In the genomic region with DNA sequence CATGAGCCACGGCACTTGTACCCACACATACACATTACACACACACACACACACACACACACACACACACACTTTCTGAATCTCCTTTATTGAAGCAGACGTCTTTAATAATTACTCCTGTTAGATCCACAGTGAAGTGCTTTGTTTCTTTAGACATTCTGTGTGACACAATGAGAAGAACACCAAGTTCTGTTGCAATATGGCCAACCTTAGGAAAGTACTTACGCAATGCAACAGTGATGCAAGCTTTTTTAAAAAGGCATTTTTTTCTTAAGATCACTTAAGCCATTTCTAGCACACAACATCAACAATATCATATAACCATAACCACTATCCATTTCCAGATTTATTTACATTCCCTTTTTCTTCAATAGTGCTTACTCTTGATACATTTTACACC, we compare ENCODE assay signal across 26 mouse cellular contexts. TPM values are rescaled to one million over a fixed set of nuclear protein-coding genes. Genes with fewer than 3 reads are reported as not detected.
A peak's percentile ranks its signal among the peaks of the same experiment; 100 is the strongest.
DNase-seq lines count a peak whose midpoint lies in the region; ATAC-seq and TF ChIP-seq lines count a peak whose summit lies in the region.
"Had no signal": no experiment of that assay in that cellular context is flagged by ENCODE, and none has a peak within 500 bp of the region (broad histone marks: within the 10 kb centered on the region; RNA-seq: fewer than 3 reads in every experiment).

No protein-coding gene starts in this region.

- H3K27me3 ChIP-seq in heart, adult 2 months (ENCODE audit: control insufficient read depth, insufficient read depth, low read length), result no peaks in the 10 kb centered on the region
- H3K27me3 ChIP-seq in C2C12 (ENCODE audit: control insufficient read depth, insufficient read depth, insufficient read length), result no peaks in the 10 kb centered on the region
- H3K27me3 ChIP-seq: CH12.LX; forebrain, embryonic 13.5 days; hindbrain, embryonic 12.5 days; midbrain, embryonic 13.5 days; stomach, embryonic 15.5 days had no signal

- H3K4me1 ChIP-seq in heart, adult 2 months (ENCODE audit: control insufficient read depth, insufficient read depth, low read length), result no peaks in the 10 kb centered on the region; the same call in none of the 2 replicates
- H3K4me1 ChIP-seq: hindbrain, embryonic 12.5 days; stomach, embryonic 15.5 days had no signal

- 0 out of 2 replicates have a peak, but pooled peaks have one; percentile 32 for ATAC-seq in common myeloid progenitor, adult 5-6 weeks (replicated peaks; ENCODE audit: low read depth, poor library complexity, severe bottlenecking)
- ATAC-seq: forebrain, embryonic 13.5 days; midbrain, embryonic 13.5 days had no signal

- H3K36me3 ChIP-seq in heart, adult 2 months (ENCODE audit: control insufficient read depth, insufficient read depth, low read length), result peaks cover 5% of the 10 kb centered on the region; the same call in 1 of the 2 replicates
- peaks cover 4% of the 10 kb centered on the region for H3K36me3 ChIP-seq in C2C12 (ENCODE audit: control insufficient read depth, insufficient read depth)
- H3K36me3 ChIP-seq: hindbrain, embryonic 12.5 days; midbrain, embryonic 13.5 days had no signal

- H3K27ac ChIP-seq in heart, adult 2 months, result no peak overlapping the region
- H3K27ac ChIP-seq: forebrain, embryonic 13.5 days; hindbrain, embryonic 12.5 days; liver, embryonic 14.5 days; midbrain, embryonic 13.5 days; stomach, embryonic 15.5 days had no signal

- no peak for TF ChIP-seq POLR2A in heart, adult 2 months (IDR thresholded peaks at IDR 0.05; ENCODE audit: insufficient read depth, low read depth, low read length)

- peaks cover 5% of the 10 kb centered on the region; the same call in 1 of the 2 replicates for H3K79me2 ChIP-seq in heart, adult 2 months (replicated peaks; ENCODE audit: control insufficient read depth, insufficient read depth, low read length)
- peaks cover 51% of the 10 kb centered on the region for H3K79me2 ChIP-seq in C2C12 (ENCODE audit: control insufficient read depth, insufficient read depth)

- intact Hi-C loops in heart, adult 2 months (cut with DNase I), result no loop called here

- 89% methylated on average over 3 of the region's 3 CpGs for WGBS in heart, adult 2 months

- no peak overlapping the region for H3K9ac ChIP-seq in heart, adult 2 months (ENCODE audit: low read depth, low read length)
- H3K9ac ChIP-seq: forebrain, embryonic 13.5 days; hindbrain, embryonic 12.5 days; liver, embryonic 14.5 days; midbrain, embryonic 13.5 days; stomach, embryonic 15.5 days had no signal

- H3K79me3 ChIP-seq in C2C12 (ENCODE audit: low read depth), result peaks cover 9% of the 10 kb centered on the region

- no peak overlapping the region for H3ac ChIP-seq in C2C12 (ENCODE audit: control insufficient read depth, insufficient read length, low read depth)

- no peak overlapping the region for H3K4me3 ChIP-seq in heart, adult 2 months
- H3K4me3 ChIP-seq in C2C12 (ENCODE audit: insufficient read depth, poor library complexity, severe bottlenecking), result no peak overlapping the region
- H3K4me3 ChIP-seq: forebrain, embryonic 13.5 days; hindbrain, embryonic 12.5 days; midbrain, embryonic 13.5 days; stomach, embryonic 15.5 days had no signal

- DNase-seq in heart, adult 11 months, result peak; percentile 46
- DNase-seq in heart, adult 2 months, result no peak
- peak; percentile 75 for DNase-seq in lung, postnatal 36 days
- DNase-seq in testis, postnatal 14 days (ENCODE audit: low spot score), result no peak
- no peak for DNase-seq in adrenal gland, adult 8-10 months
- DNase-seq in adrenal gland, adult 2 months, result no peak
- DNase-seq: cerebellum, adult 11 months; cerebellum, postnatal 36 days; kidney, adult 18-20 months; kidney, postnatal 14 days; thymus, adult 2 months had no signal

- no peak for TF ChIP-seq CTCF in heart, adult 2 months (IDR thresholded peaks at IDR 0.05)
- no peak for TF ChIP-seq CTCF in C2C12 (IDR thresholded peaks at IDR 0.05; ENCODE audit: control insufficient read depth, insufficient read depth, insufficient read length)

- TF ChIP-seq EP300 in heart, adult 2 months (IDR thresholded peaks at IDR 0.05; ENCODE audit: insufficient read depth, low read depth, low read length), result no peak

TF ChIP-seq in C2C12, 6 proteins besides CTCF, POLR2A, EP300 and RAD21:
- TF ChIP-seq CEBPB (IDR thresholded peaks at IDR 0.05; ENCODE audit: low read depth), result peak; percentile 31
- no peak for TF ChIP-seq MYOD1 (IDR thresholded peaks at IDR 0.05; ENCODE audit: control insufficient read depth, insufficient read length, low read depth)

RNA-seq across cellular contexts. Expression of gene Cbl, which starts 42.7 kb away (rescaled TPM):
- 10 to 100 TPM; 17.8 to 18.7 TPM for total RNA-seq in heart, adult 2 months (2021)
- 5.0 and 11.8 TPM in 2 replicates for polyA plus RNA-seq in heart, adult 2 months (2012; rRNA removed)
- polyA plus RNA-seq in C2C12 (2012; fragmentation: generic; extraction: Trizol), result 8.2 TPM
- 27.7 and 32.7 TPM in 2 replicates for total RNA-seq in common myeloid progenitor, adult 5-6 weeks (2017)
- total RNA-seq in adrenal gland, adult 8-10 months (2022), result 10 to 100 TPM; 30.4 to 52.9 (median 40.1) TPM
- 10 to 100 TPM; 26.2 to 31.5 TPM for total RNA-seq in adrenal gland, adult 2 months (2021)
- polyA plus RNA-seq in adrenal gland, adult 2 months (2012; rRNA removed), result 7.8 and 8.7 TPM in 2 replicates

RNA-seq across cellular contexts. Expression of gene Ccdc153, which starts 49.3 kb away (rescaled TPM):
- total RNA-seq in heart, adult 2 months (2021), result not detected
- polyA plus RNA-seq in heart, adult 2 months (2012; rRNA removed), result 1.6 TPM in 1 of 2 replicates, not detected in the other
- 0.04 TPM for polyA plus RNA-seq in C2C12 (2012; fragmentation: generic; extraction: Trizol)
- not detected in 2 replicates for total RNA-seq in common myeloid progenitor, adult 5-6 weeks (2017)
- total RNA-seq in adrenal gland, adult 8-10 months (2022), result 10 to 100 TPM in 2 of 4 experiments, 1 to 10 TPM in 2; 3.9 to 18.0 (median 7.9) TPM
- total RNA-seq in adrenal gland, adult 2 months (2021), result 1 to 10 TPM; 2.7 to 3.4 TPM
- 0.26 and 0.63 TPM in 2 replicates for polyA plus RNA-seq in adrenal gland, adult 2 months (2012; rRNA removed)
- total RNA-seq: CH12.LX; gastrocnemius, adult 8-10 months; MEL had no signal
- polyA plus RNA-seq: forebrain, embryonic 13.5 days; frontal cortex, adult 2 months; heart, postnatal 0 days; hindbrain, embryonic 12.5 days; limb, embryonic 11.5 days; liver, embryonic 14.5 days; midbrain, embryonic 13.5 days; neural tube, embryonic 14.5 days; spleen, adult 2 months had no signal

RNA-seq across cellular contexts. Expression of gene Mcam, which starts 56.9 kb away (rescaled TPM):
- total RNA-seq in heart, adult 2 months (2021), result 10 to 100 TPM; 31.6 to 32.5 TPM
- 49.8 and 70.9 TPM in 2 replicates for polyA plus RNA-seq in heart, adult 2 months (2012; rRNA removed)
- polyA plus RNA-seq in C2C12 (2012; fragmentation: generic; extraction: Trizol), result 21.7 TPM
- 0.15 and 2.6 TPM in 2 replicates for total RNA-seq in common myeloid progenitor, adult 5-6 weeks (2017)
- 10 to 100 TPM; 21.4 to 70.9 (median 38.2) TPM for total RNA-seq in adrenal gland, adult 8-10 months (2022)
- total RNA-seq in adrenal gland, adult 2 months (2021), result 10 to 100 TPM; 30.5 to 52.2 TPM
- 24.9 and 39.4 TPM in 2 replicates for polyA plus RNA-seq in adrenal gland, adult 2 months (2012; rRNA removed)

Comparison
In these comparisons a context has a peak if more than half of its experiments do, and no peak if none do; other contexts are left out.
1. DNase-seq: peak in heart, adult 11 months (single experiment) and lung, postnatal 36 days (single experiment); none in heart, adult 2 months (0 of 2), testis, postnatal 14 days (single experiment), adrenal gland, adult 8-10 months (single experiment) and adrenal gland, adult 2 months (single experiment).